Mouse (Mus musculus): Measurements from ENCODE around the gene Smyd5. TPM values are rescaled to one million over a fixed set of nuclear protein-coding genes. Genes with fewer than 3 reads are reported as not detected.

Gene Smyd5
- total and polyA plus RNA-seq, 2 experiments = 6.1 to 16.2 TPM

- H3K4me1 ChIP-seq (ENCODE audit: control insufficient read depth, insufficient read depth, low read length) = peaks cover 14% of the 10 kb centered on the region
- 2% methylated on average over 94 of the region's 96 CpGs for WGBS
- peak within 1 kb of the TSS; percentile 90 for H3K4me3 ChIP-seq (ENCODE audit: insufficient read depth, low read depth, low read length)
- H3K36me3 ChIP-seq (ENCODE audit: control insufficient read depth, insufficient read depth, low read length) = no peaks in the 10 kb centered on the region; the same call in 1 of the 2 replicates
- H3K9ac ChIP-seq (ENCODE audit: low read depth, low read length) = peak within 1 kb of the TSS; percentile 91
- no peaks in the 10 kb centered on the region for H3K27me3 ChIP-seq (ENCODE audit: control insufficient read depth, insufficient read depth, low read length)
- H3K27ac ChIP-seq (replicated peaks; ENCODE audit: insufficient read depth, low read depth, low read length) = peak within 1 kb of the TSS; percentile 93
- DNase-seq (ENCODE audit: extremely low read depth, low read depth, low spot score) = peak; percentile 93
- peaks cover 20% of the 10 kb centered on the region for H3K79me2 ChIP-seq (ENCODE audit: control insufficient read depth, insufficient read depth, low read length)
- TF ChIP-seq CTCF (IDR thresholded peaks at IDR 0.05; ENCODE audit: low read depth, low read length) (peak; percentile 78), POLR2A (IDR thresholded peaks at IDR 0.05; ENCODE audit: extremely low read depth, insufficient read depth, low read length) (peak; percentile 80)
These were observed 19.2 kb downstream of the Smyd5 start, which contains the start of gene Cct7 for GRCm38 (mm10) chr6:85450697-85451663. Cct7 (plus strand) TSS chr6:85451514.

- under 1% methylated on average over 54 of the region's 54 CpGs for WGBS
These were observed 20.0 kb downstream of the Smyd5 start, which contains the start of gene Pradc1 for GRCm38 (mm10) chr6:85451664-85452410. Pradc1 (minus strand) TSS chr6:85451970.

GRCm38 (mm10) chr6:85452411-85452665 is 20.5 kb downstream of the Smyd5 start:
- TF ChIP-seq POLR2A (IDR thresholded peaks at IDR 0.05; ENCODE audit: extremely low read depth, insufficient read depth, low read length) (no peak), CTCF (IDR thresholded peaks at IDR 0.05; ENCODE audit: low read depth, low read length) (no peak)
- no peaks in the 10 kb centered on the region for H3K36me3 ChIP-seq (ENCODE audit: control insufficient read depth, insufficient read depth, low read length)
- no peak for DNase-seq (ENCODE audit: extremely low read depth, low read depth, low spot score)
- H3K27me3 ChIP-seq (ENCODE audit: control insufficient read depth, insufficient read depth, low read length) = no peaks in the 10 kb centered on the region
- H3K4me3 ChIP-seq (ENCODE audit: insufficient read depth, low read depth, low read length) = peak overlapping the region; percentile 90
- H3K4me1 ChIP-seq (ENCODE audit: control insufficient read depth, insufficient read depth, low read length) = peaks cover 23% of the 10 kb centered on the region
- H3K9ac ChIP-seq (ENCODE audit: low read depth, low read length) = peak overlapping the region; percentile 83
- peaks cover 29% of the 10 kb centered on the region for H3K79me2 ChIP-seq (ENCODE audit: control insufficient read depth, insufficient read depth, low read length)
- WGBS = under 1% methylated on average over 15 of the region's 15 CpGs
- peak overlapping the region; percentile 30 for H3K27ac ChIP-seq (replicated peaks; ENCODE audit: insufficient read depth, low read depth, low read length)

More at GRCm38 (mm10) chr6:85451664-85452410, 20.0 kb downstream of the Smyd5 start, which contains the start of gene Pradc1:
- Histone ChIP-seq H3K27ac (replicated peaks; ENCODE audit: insufficient read depth, low read depth, low read length) (peak within 1 kb of the TSS; percentile 93), H3K27me3 (ENCODE audit: control insufficient read depth, insufficient read depth, low read length) (no peaks in the 10 kb centered on the region), H3K4me1 (ENCODE audit: control insufficient read depth, insufficient read depth, low read length) (peaks cover 19% of the 10 kb centered on the region), H3K36me3 (ENCODE audit: control insufficient read depth, insufficient read depth, low read length) (no peaks in the 10 kb centered on the region), H3K9ac (ENCODE audit: low read depth, low read length) (peak within 1 kb of the TSS; percentile 91), H3K79me2 (ENCODE audit: control insufficient read depth, insufficient read depth, low read length) (peaks cover 27% of the 10 kb centered on the region), H3K4me3 (ENCODE audit: insufficient read depth, low read depth, low read length) (peak within 1 kb of the TSS; percentile 90)
- TF ChIP-seq CTCF (IDR thresholded peaks at IDR 0.05; ENCODE audit: low read depth, low read length) (no peak), POLR2A (IDR thresholded peaks at IDR 0.05; ENCODE audit: extremely low read depth, insufficient read depth, low read length) (peak; percentile 59)
- peak; percentile 95 for DNase-seq (ENCODE audit: extremely low read depth, low read depth, low spot score)

- peak overlapping the region; percentile 90 for H3K4me3 ChIP-seq (ENCODE audit: insufficient read depth, low read depth, low read length)
- no peaks in the 10 kb centered on the region for H3K27me3 ChIP-seq (ENCODE audit: control insufficient read depth, insufficient read depth, low read length)
- H3K4me1 ChIP-seq (ENCODE audit: control insufficient read depth, insufficient read depth, low read length) = peaks cover 25% of the 10 kb centered on the region
- H3K79me2 ChIP-seq (ENCODE audit: control insufficient read depth, insufficient read depth, low read length) = peaks cover 31% of the 10 kb centered on the region
- DNase-seq (ENCODE audit: extremely low read depth, low read depth, low spot score) = peak; percentile 17
- H3K36me3 ChIP-seq (ENCODE audit: control insufficient read depth, insufficient read depth, low read length) = no peaks in the 10 kb centered on the region
- H3K27ac ChIP-seq (replicated peaks; ENCODE audit: insufficient read depth, low read depth, low read length) = no peak overlapping the region
- WGBS = 4% methylated on average over 7 of the region's 7 CpGs
- TF ChIP-seq POLR2A (IDR thresholded peaks at IDR 0.05; ENCODE audit: extremely low read depth, insufficient read depth, low read length) (no peak), CTCF (IDR thresholded peaks at IDR 0.05; ENCODE audit: low read depth, low read length) (no peak)
- H3K9ac ChIP-seq (ENCODE audit: low read depth, low read length) = peak overlapping the region; percentile 83
These were observed 21.0 kb downstream of the Smyd5 start for GRCm38 (mm10) chr6:85452816-85453215.

- TF ChIP-seq CTCF (IDR thresholded peaks at IDR 0.05; ENCODE audit: low read depth, low read length) = no peak
- no peak for TF ChIP-seq POLR2A (IDR thresholded peaks at IDR 0.05; ENCODE audit: extremely low read depth, insufficient read depth, low read length)
- no peaks in the 10 kb centered on the region for H3K27me3 ChIP-seq (ENCODE audit: control insufficient read depth, insufficient read depth, low read length)
- peaks cover 42% of the 10 kb centered on the region for H3K36me3 ChIP-seq (ENCODE audit: control insufficient read depth, insufficient read depth, low read length)
These were observed 27.8 kb downstream of the Smyd5 start for GRCm38 (mm10) chr6:85459621-85460020.

More at GRCm38 (mm10) chr6:85459621-85460020, 27.8 kb downstream of the Smyd5 start:
- no peak overlapping the region for H3K27ac ChIP-seq (replicated peaks; ENCODE audit: insufficient read depth, low read depth, low read length)
- peaks cover 14% of the 10 kb centered on the region for H3K79me2 ChIP-seq (ENCODE audit: control insufficient read depth, insufficient read depth, low read length)
- H3K4me1 ChIP-seq (ENCODE audit: control insufficient read depth, insufficient read depth, low read length) = peaks cover 11% of the 10 kb centered on the region
- DNase-seq (ENCODE audit: extremely low read depth, low read depth, low spot score) = peak; percentile 19
- WGBS = 68% methylated on average over 2 of the region's 2 CpGs
- no peak overlapping the region for H3K4me3 ChIP-seq (ENCODE audit: insufficient read depth, low read depth, low read length)
- no peak overlapping the region for H3K9ac ChIP-seq (ENCODE audit: low read depth, low read length)
